34 mouse cellular contexts compared by ENCODE assay signal in the genomic region with DNA sequence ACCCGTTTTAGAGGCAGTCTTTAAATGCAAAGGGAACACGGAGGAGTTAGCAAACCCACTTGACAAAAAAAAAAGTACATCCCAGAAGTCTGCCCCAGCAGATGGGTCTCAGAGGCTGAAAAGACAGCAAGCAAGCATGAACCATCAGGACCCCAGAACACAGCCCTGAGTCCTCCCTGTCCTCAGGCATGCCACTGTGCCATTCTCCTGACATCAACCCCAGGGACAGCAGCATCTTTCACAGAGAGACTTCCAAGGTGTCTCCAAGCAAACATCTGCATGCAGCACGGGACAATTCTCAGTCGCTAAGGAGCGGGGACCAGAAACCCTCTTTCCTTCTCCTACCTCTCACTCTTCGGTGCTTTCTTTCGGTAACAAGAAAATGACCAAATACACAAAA.
"Had no signal": no experiment of that assay in that cellular context is flagged by ENCODE, and none has a peak within 500 bp of the region (broad histone marks: within the 10 kb centered on the region; RNA-seq: fewer than 3 reads in every experiment).

No protein-coding gene starts in this region.

- H3K27me3 ChIP-seq: heart, embryonic 12.5 days; heart, embryonic 13.5 days; heart, embryonic 15.5 days; hindbrain, embryonic 12.5 days; hindbrain, embryonic 13.5 days; hindbrain, embryonic 15.5 days; intestine, embryonic 15.5 days; kidney, embryonic 15.5 days had no signal

- H3K9me3 ChIP-seq: hindbrain, embryonic 12.5 days; hindbrain, embryonic 13.5 days; hindbrain, embryonic 15.5 days; intestine, embryonic 15.5 days had no signal

- H3K4me2 ChIP-seq: heart, embryonic 11.5 days; heart, embryonic 12.5 days; heart, embryonic 13.5 days; heart, embryonic 15.5 days; hindbrain, embryonic 12.5 days; hindbrain, embryonic 13.5 days; hindbrain, embryonic 14.5 days; hindbrain, embryonic 15.5 days; intestine, embryonic 15.5 days; kidney, embryonic 15.5 days had no signal

- H3K27ac ChIP-seq: heart, embryonic 13.5 days; heart, embryonic 15.5 days; hindbrain, embryonic 10.5 days; hindbrain, embryonic 12.5 days; hindbrain, embryonic 13.5 days; hindbrain, embryonic 14.5 days; hindbrain, embryonic 15.5 days; hindbrain, postnatal 0 days; intestine, embryonic 15.5 days; kidney, embryonic 15.5 days; kidney, postnatal 0 days; layer of hippocampus, adult 2 months; left cerebral cortex, adult 2 months had no signal

- H3K36me3 ChIP-seq: intestine, embryonic 15.5 days had no signal

- H3K4me1 ChIP-seq: heart, embryonic 15.5 days; hindbrain, embryonic 10.5 days; hindbrain, embryonic 12.5 days; hindbrain, embryonic 13.5 days; hindbrain, embryonic 15.5 days; intestine, embryonic 15.5 days had no signal

- ATAC-seq: hindbrain, embryonic 16.5 days; hindbrain, postnatal 0 days; inflammation-experienced regulatory T-cells, adult 6 months; intestine, embryonic 15.5 days; intestine, embryonic 16.5 days; intestine, postnatal 0 days had no signal

- H3K4me3 ChIP-seq: heart, embryonic 12.5 days; heart, embryonic 13.5 days; heart, embryonic 15.5 days; hindbrain, embryonic 10.5 days; hindbrain, embryonic 12.5 days; hindbrain, embryonic 13.5 days; hindbrain, embryonic 15.5 days; intestine, embryonic 15.5 days; kidney, embryonic 15.5 days; layer of hippocampus, adult 2 months; left cerebral cortex, adult 2 months had no signal

- H3K9ac ChIP-seq: heart, embryonic 12.5 days; heart, embryonic 13.5 days; heart, embryonic 15.5 days; hindbrain, embryonic 12.5 days; hindbrain, embryonic 13.5 days; hindbrain, embryonic 14.5 days; hindbrain, embryonic 15.5 days; intestine, embryonic 15.5 days; kidney, embryonic 15.5 days had no signal

- DNase-seq: heart, postnatal 10 days; heart, postnatal 14 days; heart, postnatal 4 days; kidney, adult 11 months; kidney, adult 18-20 months; kidney, adult 2 months; kidney, adult 8-10 months; kidney, adult 9 months; kidney, postnatal 10 days; kidney, postnatal 14 days; kidney, postnatal 25 days; kidney, postnatal 36 days; kidney, postnatal 4 days; layer of hippocampus, adult 9-11 months; layer of hippocampus, postnatal 36 days had no signal
